Mouse (Mus musculus) R1 (cell line): ENCODE measurements at regions not wholly inside any gene's neighbourhood (a gene's known extent, or its start where the extent isn't known, plus 50 kb on each side); places are given as distances from the start of the nearest gene placed in this dataset.
A peak's percentile ranks its signal among the peaks of the same experiment; 100 is the strongest.

Source experiments
- DNase-seq: peaks from one replicate; pipeline ENCODE4 v3.0.0-alpha.2; 2018; ENCODE audit warnings: low read depth, low spot score

DNA sequence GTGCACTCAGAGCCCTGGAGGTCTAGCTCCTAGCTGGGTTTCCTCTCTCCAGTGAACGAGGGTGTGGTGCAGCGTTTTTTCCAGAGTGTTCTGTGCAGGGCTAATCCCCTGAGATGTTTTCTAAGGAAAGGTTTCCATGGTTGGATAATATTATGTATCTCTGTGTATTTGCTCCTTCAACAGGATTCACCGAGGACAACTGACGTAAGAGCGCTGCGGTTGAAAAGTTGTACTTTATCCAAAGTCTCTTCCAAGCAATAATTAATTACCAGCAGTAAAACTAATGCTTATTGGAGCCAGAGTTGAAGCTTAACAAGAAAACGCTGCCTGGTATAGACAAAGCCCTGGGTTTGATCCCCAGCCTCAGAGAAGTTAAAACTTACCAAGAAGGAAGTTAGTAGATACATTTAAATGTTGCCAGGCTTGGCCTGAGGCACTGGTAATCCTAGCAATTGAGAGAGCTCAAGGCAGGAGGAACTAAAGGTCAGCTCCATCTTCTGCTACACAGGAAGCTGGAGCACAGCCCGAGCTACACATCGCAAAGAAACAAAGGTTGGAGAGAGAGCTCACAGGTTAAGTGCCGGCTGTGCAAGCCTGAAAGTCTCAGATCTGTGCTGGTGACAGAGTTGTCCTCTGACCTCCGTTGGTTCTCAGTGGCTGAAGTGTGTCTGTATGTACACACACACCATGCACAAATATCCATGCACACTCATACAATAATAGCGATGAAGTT, 51.2 kb upstream of the Rap1b start:
- DNase-seq: no peak

DNA sequence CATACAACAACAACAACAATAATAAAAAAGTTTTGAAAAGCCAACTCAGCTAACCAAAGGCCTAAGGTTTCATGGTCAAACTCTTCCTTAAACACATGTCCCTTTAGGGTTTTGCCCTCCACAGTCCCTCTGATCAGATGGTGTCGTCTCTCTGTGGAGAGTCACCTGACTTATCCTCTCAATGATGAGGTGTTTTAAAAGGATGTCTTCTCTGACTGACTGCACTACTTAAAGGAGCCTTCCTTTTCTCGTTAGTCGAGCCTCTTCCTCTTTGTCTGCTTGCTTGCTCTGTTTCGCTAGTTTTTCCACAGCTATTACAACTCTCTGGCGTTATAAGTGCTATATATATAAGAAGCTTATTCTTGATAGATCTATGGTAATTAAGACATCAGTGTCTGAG, 51.9 kb upstream of the Rap1b start:
- no peak for DNase-seq

DNA sequence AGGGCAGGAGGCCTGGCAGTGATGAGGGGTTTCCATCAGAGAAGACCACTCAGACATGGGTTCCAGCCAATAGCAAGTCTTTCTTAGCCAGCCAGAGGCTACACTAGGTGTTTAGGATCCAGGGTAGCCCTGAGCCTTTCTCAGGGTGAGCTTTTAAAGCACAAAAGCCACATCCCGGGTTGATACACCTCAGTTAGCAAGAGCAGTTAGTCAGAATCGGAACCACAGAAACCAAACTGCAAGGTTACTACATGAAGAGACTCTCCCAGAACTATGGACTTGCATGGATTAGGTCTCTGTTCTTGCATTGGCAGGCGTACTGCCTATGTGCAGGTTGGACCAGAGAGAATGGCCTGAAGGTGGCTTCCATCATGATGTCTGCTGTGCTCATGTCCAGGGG, 52.6 kb upstream of the Rap1b start:
- DNase-seq: no peak

DNA sequence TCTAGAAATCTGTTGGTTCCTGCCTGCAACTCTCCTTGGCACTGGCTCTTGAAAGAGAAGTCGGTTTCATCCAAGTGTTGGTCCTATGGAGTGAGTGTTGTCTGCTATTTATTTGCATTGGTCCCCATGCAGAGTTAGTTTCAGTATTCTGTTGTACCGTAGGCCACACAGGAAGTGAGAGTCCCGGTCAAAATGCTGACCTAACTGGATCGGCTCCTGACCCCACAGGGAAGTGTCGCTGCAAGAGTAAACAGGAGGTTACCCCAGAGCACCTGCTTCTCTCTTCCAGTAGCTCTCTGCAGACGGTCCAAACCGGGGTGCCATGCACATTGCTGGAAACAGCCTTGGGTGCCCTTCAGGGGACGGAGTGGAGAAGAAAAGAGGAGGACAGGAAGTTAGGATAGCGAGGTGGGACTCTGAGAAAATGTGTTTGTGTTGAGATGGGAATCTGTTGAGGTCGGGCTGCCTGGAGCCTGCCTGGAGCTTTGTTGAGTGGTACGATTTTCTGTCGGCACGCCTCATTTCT, 53.6 kb upstream of the Rap1b start:
- DNase-seq: no peak

DNA sequence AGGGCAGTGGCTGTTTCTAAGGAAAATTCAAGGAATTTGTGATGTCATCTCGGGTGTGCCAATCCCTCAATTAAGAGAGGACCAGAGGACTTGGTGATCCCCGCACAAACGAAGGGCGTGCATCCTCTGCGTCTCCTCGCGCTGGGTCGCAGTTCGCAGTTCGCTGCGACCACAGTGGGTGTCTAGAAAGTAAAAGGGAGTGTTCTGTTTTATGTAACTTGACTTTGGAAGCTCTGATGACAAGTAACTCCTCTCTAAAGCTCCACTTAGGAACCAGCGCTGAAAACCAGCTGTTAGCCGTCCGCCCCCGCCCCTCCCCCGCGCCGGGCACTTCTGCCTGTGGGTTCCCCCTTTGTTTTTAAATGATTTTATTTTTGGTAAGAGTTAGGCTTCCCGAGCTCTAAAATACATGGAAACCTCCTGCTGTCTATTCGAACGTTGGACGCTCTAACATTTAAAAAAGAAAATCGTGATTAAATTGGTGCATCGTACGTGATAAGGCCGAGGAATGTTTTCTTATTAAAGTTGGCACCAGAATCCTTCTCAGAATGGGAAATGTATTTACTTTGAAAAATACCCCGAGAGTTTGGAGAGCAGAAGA, 59.9 kb upstream of the Rap1b start:
- DNase-seq: peak; percentile 62

DNA sequence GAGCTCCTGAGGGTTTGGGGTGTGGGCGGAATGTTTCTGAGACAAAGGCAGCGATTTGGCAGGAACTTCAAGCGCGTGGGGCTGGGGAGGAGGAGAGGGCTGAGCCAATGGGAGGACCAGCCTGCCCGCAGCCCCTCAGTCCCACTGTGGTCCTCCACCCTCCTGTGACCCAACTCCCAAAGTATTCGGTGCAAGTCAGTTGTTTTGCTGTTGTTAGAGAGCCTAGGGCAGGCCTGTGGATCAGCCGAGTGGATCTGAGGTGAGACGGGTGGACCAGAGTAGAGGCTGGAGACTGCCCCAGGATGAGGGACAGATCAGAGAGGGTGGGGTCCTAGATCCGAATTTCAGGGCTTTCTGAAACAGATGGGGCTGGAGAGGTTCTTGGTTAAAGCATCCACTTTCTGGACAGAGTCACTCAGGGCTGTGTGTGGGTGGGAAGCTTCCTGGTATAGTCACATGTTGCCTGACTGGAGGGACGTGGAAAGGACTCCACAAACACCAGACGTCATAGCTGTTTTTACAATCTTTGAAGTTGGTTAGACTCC, 60.5 kb upstream of the Rap1b start:
- DNase-seq: peak; percentile 90

DNA sequence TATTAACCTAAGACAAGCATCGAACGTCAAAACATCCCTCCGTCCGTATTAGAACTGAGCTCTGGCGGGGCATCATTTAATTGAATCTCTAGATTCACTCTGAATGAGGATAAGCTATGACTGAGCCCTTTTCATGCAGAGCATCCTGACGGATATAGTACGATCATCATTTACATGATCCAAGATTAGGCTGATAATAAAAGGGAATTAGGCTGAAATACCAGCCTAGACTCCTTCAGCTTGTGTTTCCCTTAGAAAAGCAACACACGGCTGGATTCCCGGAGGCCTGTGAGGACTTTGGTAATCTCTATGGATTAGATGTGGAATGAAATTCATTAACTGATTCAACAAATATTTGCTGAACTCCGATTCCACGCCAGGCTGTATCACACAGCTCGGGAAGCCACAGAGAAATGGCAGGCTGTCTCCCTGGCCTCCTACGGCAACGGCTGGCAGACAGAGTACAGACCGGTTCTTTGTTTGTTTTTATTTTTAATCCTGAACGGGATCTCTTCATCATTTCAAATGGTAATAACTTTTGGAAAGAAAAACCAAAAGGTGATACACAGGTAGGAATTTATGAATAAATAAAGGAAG, 62.3 kb upstream of the Rap1b start:
- DNase-seq: no peak

DNA sequence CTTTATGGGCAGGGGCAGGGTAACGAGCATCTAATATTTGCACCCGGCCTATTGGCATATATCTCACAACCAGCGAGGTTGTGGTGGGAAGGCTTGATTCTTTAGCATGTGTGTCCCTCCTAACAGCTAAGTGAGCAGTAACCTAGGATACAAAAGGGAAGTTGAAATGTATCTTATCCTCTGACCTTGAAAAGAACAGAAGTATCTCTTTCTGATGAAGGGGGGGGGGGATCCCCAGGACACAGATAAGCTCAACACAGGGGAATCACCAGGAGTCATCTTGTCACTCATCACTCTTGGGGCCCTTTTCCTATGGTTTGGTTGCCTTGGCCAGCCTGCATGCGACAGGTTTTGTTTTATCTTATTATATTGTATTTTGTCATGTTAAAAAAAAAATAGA, 63.3 kb upstream of the Rap1b start:
- DNase-seq: no peak

DNA sequence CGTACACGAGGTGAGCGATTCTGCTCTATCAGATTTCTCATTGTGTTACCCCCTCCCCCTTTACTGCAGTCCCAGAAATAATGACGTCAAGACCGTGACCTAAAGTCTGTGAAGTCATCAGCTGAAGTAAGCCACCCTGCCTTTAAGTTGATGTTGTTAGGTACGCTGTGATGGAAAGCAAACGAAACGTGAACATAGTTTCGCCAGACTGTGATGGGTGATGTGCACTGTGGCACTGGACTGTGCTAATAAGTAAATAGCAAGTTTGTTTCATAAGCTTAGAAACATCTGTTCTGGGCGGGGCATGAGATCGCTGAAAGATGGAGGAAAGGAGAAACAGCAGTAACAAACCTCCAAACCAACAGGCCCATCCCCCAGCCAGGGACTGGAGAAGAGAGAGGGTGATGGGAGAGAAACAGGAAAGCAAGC, 64.0 kb upstream of the Rap1b start:
- peak; percentile 69 for DNase-seq

DNA sequence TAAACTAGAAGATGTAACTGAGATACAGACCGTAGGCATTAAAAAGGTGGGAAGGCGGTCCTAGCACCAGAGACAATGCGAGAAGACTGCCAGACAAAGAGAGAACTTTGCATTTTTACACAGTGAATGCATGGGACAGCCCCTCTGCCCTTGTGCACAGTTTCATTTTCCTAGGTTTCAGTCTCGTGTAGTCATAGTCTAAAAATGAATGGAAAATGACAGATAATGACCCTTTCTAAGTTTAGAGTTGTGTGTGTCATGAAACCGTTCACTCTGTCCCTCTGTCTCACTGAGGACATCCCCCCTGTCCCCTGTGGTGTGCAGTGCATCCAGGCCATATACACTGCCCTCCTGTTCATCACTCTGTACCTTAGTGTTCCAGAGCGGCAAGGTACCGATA, 64.6 kb upstream of the Rap1b start:
- peak; percentile 21 for DNase-seq

DNA sequence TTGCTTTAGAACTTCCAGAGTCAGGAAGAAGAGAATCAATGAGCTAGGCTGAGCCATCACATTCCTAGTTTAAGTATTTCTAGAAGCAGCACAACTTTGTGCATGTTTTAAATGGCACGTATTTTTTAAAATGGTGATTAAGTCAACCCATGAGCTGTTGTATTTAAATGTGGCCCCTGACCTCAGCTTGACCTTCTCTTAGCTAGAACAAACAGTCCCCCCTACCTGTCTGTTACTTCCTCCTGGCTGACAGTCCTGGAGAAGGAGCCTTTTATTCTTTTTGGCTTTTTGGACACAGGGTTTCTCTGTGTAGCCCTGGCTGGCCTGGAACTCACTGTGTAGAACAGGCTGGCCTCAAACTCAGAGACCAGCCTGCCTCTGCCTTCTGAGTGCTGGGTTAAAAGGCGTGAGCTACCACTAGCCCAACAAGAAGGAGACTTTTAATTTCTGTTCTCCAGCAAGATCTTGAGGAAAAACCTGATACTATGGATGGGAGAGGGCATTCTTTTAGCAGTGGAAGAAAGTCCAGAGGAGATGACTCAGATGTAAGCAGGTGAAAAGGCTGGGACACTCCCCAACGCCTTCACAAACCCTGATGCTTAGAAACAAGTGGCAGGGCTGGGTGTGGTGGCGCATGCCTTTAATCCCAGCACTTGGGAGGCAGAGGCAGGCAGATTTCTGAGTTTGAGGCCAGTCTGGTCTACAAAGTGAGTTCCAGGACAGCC, 69.3 kb upstream of the Rap1b start:
- DNase-seq: peak; percentile 83

DNA sequence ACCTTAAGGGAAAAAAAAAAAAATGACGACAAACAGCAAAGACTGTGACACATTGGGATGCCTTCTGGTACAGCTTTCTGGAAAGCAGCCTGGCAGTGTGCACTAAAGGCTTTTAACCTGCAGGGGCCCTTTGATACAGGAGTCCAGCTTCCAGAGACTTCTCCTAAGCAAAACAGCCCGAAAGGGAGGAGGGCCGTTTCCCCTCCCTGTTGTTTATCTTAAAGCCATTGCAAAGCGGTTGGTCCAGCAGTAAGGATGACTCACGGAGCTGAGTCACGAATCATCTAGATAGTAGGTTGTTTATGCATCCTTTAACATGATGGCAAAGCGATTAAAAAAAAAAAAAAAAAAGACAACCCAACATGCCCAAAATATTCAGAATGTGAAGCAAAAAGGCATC, 70.4 kb upstream of the Rap1b start:
- peak; percentile 80 for DNase-seq

DNA sequence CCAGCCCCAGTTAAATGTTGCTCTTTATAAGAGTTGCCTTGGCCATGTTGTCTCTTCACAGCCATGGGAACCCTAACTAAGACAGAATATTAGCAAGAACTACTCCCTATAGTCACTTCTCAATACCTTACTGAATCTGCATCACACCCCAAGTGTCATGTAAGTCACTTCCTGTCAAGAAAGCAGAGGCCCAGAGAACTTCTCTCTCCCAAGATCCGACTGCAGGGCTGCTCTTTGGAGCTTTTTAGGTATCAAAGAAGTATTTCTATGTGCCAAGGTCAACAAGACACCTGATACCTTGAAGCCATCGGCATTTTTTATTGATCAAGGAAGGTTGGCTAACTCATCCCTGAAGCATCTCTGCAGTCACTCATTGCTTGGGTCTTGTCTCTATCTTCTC, 72.0 kb upstream of the Rap1b start:
- no peak for DNase-seq

DNA sequence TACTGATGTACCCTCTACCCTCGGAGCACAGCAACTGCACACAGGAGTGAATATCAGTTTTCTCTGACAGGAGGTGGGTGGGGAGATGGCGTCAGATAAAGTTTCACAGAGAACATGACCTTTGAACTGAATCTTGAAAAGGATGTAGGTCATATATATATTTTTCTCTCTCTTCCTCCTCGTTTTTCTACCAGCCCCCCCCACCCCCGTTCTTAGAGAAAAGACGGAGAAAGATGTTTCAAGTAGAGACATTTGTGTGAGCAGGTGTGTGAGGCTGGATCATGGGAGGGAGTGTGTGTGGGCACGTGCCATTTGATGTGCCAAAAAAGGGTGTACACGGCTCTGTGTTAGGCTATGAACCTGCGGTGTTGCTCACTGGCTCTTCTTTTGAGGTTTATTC, 72.8 kb upstream of the Rap1b start:
- no peak for DNase-seq

DNA sequence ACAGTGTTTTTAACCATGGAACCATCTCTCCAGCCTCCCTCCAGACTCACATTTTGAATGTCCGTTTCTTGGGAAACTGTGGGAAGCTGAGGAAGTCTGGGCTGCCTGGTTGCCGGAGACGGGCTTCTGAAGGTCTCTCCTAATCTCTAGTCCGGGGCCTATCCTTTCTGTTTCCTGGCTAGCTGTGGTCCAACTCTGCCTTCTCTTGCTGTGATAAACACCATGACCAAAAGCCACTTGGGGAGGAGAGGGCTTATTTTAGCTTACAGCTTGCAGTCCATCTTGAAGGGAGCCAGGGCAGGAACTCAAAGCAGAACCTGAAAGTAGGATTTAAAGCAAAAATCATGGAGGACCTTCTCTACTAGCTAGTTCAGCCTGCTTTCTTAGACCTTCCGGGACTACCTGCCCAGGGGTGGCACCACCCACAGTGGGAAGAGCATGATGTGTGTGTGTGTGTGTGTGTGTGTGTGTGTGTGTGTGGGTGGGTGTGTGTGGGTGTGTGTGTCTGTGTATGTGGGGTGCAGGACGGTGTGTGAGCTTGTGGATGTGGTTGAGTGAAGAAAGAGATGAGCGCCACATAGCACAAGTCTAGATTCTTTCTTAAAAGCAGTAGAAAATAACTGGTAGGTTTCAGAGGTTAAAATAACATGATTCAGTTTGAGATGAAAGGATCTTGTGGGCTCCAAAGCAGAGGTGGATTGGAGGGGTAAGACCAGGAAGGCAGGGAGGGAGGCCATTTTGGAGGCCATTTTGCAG, 73.5 kb upstream of the Rap1b start:
- no peak for DNase-seq

DNA sequence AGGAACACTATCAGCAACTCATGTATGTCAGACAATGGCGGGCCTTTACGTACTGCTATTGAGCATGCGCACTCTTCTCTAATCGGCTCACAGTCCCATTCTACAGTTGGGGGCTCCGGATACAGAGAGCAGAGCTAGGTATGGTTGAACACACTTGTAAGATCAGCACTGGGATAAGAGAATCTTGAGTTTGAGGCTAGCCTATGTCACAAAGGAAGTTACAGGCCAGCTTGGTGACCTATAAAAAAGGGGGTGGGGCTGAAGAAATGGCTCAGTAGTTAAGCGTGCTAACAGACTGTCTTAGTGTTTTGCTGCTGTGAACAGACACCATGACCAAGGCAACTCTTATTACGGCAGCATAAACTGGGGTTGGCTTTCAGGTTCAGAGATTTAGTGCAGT, 79.4 kb upstream of the Rap1b start:
- DNase-seq: peak; percentile 75

DNA sequence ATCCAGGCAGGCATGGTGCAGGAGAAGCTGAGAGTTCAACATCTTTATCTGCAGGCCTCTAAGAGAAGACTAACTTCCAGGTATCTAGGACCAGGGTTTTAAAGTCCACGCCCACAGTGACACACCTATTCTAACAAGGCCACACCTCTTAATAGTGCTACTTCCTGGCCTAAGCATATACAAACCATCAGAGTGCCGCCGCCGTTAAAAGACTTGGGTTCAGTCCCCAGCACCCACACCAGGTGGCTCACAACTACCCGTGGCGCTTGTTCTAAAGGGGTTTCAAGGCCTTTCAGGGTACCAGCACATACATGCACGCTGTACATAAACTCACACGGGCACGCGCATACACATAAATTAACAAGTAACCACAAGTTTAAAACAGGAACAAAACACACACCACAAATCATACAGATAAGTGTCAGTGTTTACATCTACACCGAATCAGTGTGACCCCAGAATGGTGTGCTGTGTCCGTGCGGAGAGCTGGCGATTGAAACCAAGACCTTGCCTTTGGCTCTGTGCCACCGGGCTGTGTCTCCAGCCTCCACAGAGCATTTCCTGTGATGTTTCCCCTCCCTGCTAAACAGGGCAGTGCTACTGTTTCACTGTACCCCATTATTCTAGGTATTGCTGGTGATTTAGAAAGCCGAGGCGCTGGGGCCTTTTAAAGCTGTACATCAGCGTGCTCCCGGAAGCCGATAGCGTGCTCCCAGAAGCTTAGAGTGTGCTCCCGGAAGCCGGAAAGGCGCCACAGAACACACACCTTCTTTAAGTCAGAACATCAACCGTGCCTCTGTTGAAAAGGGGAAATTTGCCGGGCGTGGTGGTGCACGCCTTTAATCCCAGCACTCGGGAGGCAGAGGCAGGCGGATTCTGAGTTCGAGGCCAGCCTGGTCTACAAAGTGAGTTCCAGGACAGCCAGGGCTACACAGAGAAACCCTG, 80.0 kb upstream of the Rap1b start:
- DNase-seq: peak; percentile 92

DNA sequence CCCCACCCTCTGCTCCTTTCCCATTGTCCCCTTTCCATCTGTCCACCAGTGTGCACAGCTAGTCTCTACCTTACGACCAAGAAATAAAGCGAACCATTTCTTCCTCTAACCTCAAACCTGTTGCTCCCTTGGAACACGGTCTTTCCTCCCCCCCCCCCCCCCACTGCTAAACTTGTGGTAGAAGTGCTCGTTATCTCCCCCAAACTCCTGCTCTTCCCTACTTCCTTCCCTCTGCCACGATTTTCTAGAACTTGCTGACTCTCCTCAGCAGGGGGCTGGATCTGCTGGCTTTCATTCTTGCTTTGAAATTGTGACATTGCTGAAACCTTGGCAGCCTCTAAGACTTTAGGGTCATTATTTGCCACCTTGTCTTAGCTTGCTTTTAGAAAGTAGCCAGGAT, 83.2 kb upstream of the Rap1b start:
- no peak for DNase-seq

DNA sequence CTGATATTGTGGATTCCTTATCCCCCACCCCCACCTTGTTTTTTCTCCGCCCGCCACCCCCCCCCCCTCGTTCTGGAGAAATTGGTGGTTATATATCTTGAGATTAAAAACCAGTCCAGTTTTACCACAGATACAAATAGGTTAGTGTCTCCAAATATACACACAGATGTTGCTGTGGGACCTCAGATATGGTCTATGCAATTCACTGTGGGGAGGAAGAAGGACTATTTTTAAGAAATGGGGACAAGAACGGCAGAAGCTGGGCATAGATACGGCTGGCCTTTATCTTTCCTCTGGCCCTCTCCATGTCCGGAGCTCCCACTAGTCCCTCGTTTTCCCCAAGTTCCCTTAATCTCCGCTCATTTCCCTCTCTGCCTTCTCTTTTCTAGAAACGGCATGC, 89.0 kb upstream of the Rap1b start:
- no peak for DNase-seq

DNA sequence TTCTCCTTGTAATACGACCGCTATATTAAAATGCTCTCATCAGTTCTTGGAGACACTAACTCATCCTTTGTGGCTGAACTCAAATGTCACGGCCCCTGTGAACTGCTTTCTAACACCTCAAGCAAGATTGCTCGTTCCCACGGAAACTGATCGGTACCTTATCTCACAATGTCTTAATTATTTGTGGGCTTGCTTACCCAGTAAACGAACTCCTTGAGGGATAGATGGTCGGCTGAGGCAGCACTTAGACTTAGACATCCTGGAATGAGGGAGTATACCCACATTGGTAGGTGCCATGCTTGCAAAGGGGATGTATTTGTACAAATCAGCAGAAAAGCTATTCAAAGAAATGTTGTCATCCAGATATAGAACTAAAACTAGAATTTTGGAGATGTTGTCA, 92.9 kb upstream of the Rap1b start:
- no peak for DNase-seq
